Mouse (Mus musculus) gonadal fat pad, adult 2 months (tissue): Measurements from ENCODE around the gene Gm45062. TPM values are rescaled to one million over a fixed set of nuclear protein-coding genes. Genes with fewer than 3 reads are reported as not detected.
"Not testable (repeated sequence)": the region's sequence is repeated elsewhere in the genome, so short reads cannot be mapped to it uniquely, and the experiment has no call there.

Experiments
- DNase-seq: peaks from one replicate; pipeline ENCODE4 v3.0.0-alpha.2; 2012; ENCODE audit warnings: low read depth
- polyA plus RNA-seq: library from polyadenylated mRNA; depleted of rRNA; stranded (reverse); fragments of >200 nt; gene quantifications from 2 replicates; pipeline ENCODE4 v1.2.3, GENCODE M21; 2012

Gm45062 gene
- polyA plus RNA-seq, 1 experiment, result 1.5 TPM

GRCm38 (mm10) chr6:8312554-8312953 lies 53.3 kb downstream of the Gm45062 start:
- DNase-seq, result no peak

- no peak for DNase-seq
These were observed 57.0 kb downstream of the Gm45062 start for GRCm38 (mm10) chr6:8316201-8316600.

GRCm38 (mm10) chr6:8319591-8319990 lies 60.3 kb downstream of the Gm45062 start:
- no peak for DNase-seq

GRCm38 (mm10) chr6:8331496-8331895 lies 72.2 kb downstream of the Gm45062 start:
- not testable (repeated sequence) for DNase-seq

- no peak for DNase-seq
These were observed 74.1 kb downstream of the Gm45062 start for GRCm38 (mm10) chr6:8333380-8333779.

- DNase-seq, result no peak
These were observed 77.5 kb downstream of the Gm45062 start for GRCm38 (mm10) chr6:8336487-8337390.

- DNase-seq, result no peak
These were observed 80.2 kb downstream of the Gm45062 start for GRCm38 (mm10) chr6:8339453-8339852.

- DNase-seq, result no peak
These were observed 84.0 kb downstream of the Gm45062 start for GRCm38 (mm10) chr6:8343271-8343670.

- no peak for DNase-seq
These were observed 86.1 kb downstream of the Gm45062 start for GRCm38 (mm10) chr6:8345219-8345856.

- no peak for DNase-seq
These were observed 87.9 kb downstream of the Gm45062 start for GRCm38 (mm10) chr6:8347154-8347553.

GRCm38 (mm10) chr6:8348344-8348743 lies 89.1 kb downstream of the Gm45062 start:
- DNase-seq, result no peak

GRCm38 (mm10) chr6:8349060-8349670 lies 89.9 kb downstream of the Gm45062 start:
- no peak for DNase-seq

GRCm38 (mm10) chr6:8351507-8351906 lies 92.3 kb downstream of the Gm45062 start:
- no peak for DNase-seq

- DNase-seq, result peak; percentile 59
These were observed 93.4 kb downstream of the Gm45062 start for GRCm38 (mm10) chr6:8352533-8353168.

- no peak for DNase-seq
These were observed 94.2 kb downstream of the Gm45062 start for GRCm38 (mm10) chr6:8353461-8353860.

GRCm38 (mm10) chr6:8354846-8355245 lies 95.6 kb downstream of the Gm45062 start:
- DNase-seq, result no peak

GRCm38 (mm10) chr6:8358232-8358631 lies 99.0 kb downstream of the Gm45062 start:
- no peak for DNase-seq

- DNase-seq, result no peak
These were observed 99.5 kb downstream of the Gm45062 start for GRCm38 (mm10) chr6:8358782-8359181.

- DNase-seq, result no peak
These were observed 101.6 kb downstream of the Gm45062 start for GRCm38 (mm10) chr6:8360805-8361204.

GRCm38 (mm10) chr6:8364033-8364756 lies 104.9 kb downstream of the Gm45062 start:
- DNase-seq, result no peak

- DNase-seq, result no peak
These were observed 105.5 kb downstream of the Gm45062 start for GRCm38 (mm10) chr6:8364757-8365150.
